Mouse (Mus musculus): Measurements from ENCODE around the gene Mapkap1. TPM values are rescaled to one million over a fixed set of nuclear protein-coding genes. Genes with fewer than 3 reads are reported as not detected.
"Not testable (repeated sequence)": the region's sequence is repeated elsewhere in the genome, so short reads cannot be mapped to it uniquely, and the experiment has no call there.

The Mapkap1 gene
- polyA plus RNA-seq, 1 experiment from 2014 or later = 72.9 TPM

DNA sequence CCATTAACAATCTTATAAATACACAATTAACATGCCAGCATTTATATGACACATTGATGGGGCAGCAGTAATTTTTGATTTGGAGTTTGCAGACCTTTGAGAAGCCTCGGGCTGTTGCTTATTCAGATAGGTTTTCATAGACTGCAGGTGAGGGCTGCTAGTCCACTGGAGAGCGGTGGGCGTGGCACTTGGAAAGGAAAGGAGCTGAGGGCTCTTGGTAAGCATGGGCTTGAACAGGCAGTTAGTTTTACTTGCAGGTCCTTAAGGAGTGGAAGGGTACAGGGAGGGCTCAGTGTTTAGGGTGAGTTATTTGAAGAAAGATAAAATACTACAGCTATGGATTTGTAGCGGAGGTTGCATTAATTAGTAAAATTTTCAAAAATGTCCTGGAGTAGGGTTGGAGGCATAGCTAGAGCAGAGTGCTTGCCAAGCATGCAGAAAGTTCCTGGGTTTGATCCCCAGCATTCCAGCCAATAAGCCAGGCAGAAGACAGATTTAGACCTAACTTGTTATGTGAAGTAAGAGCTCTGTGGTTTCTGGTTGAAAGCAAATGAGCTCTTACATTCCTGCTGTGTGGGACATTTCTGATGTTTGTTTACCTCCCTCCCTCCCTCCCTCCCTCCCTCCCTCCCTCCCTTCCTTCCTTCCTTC lies 19.1 kb downstream of the Mapkap1 start:
- 80% methylated on average over 4 of the region's 4 CpGs for WGBS
- H3K9ac ChIP-seq (ENCODE audit: low read depth, low read length) = no peak overlapping the region
- ATAC-seq = no peak
- no peaks in the 10 kb centered on the region for H3K36me3 ChIP-seq (ENCODE audit: control insufficient read depth, insufficient read depth, low read length)
- H3K4me1 ChIP-seq (ENCODE audit: control insufficient read depth, insufficient read depth, low read length) = no peaks in the 10 kb centered on the region; the same call in 1 of the 2 replicates
- no peak overlapping the region for H3K27ac ChIP-seq (ENCODE audit: low read length)
- H3K4me3 ChIP-seq (ENCODE audit: low read length) = no peak overlapping the region
- H3K4me2 ChIP-seq (ENCODE audit: low read depth, low read length) = no peak overlapping the region
- no peaks in the 10 kb centered on the region for H3K9me3 ChIP-seq (ENCODE audit: control insufficient read depth, low read length)
- H3K27me3 ChIP-seq (replicated peaks; ENCODE audit: control insufficient read depth, insufficient read depth, low read length) = no peaks in the 10 kb centered on the region

DNA sequence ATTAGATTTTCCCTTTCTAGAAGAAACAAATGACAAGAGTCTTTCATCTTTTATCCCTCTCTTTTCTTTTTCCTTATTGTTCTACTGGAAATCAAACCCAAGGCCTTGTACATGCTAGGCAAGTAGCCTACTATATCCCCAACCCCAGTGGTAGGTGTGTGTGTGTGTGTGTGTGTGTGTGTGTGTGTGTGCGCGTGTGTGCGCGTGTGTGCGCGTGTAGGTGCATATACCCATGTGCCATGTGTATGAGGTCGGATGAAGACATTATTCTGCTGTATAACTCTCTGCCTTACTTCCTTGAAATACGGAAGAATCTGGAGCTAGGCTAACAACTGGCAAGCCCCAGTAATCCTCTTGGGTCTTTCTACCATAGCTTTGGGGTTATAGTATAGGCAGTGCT lies 24.1 kb downstream of the Mapkap1 start:
- Histone ChIP-seq H3K9me3 (ENCODE audit: control insufficient read depth, low read length) (no peaks in the 10 kb centered on the region), H3K27me3 (replicated peaks; ENCODE audit: control insufficient read depth, insufficient read depth, low read length) (no peaks in the 10 kb centered on the region), H3K4me2 (ENCODE audit: low read depth, low read length) (no peak overlapping the region), H3K9ac (ENCODE audit: low read depth, low read length) (no peak overlapping the region), H3K27ac (ENCODE audit: low read length) (no peak overlapping the region), H3K4me3 (ENCODE audit: low read length) (no peak overlapping the region), H3K36me3 (ENCODE audit: control insufficient read depth, insufficient read depth, low read length) (no peaks in the 10 kb centered on the region), H3K4me1 (ENCODE audit: control insufficient read depth, insufficient read depth, low read length) (no peaks in the 10 kb centered on the region; the same call in 1 of the 2 replicates)
- no peak for ATAC-seq
- 96% methylated on average over 8 of the region's 8 CpGs for WGBS

DNA sequence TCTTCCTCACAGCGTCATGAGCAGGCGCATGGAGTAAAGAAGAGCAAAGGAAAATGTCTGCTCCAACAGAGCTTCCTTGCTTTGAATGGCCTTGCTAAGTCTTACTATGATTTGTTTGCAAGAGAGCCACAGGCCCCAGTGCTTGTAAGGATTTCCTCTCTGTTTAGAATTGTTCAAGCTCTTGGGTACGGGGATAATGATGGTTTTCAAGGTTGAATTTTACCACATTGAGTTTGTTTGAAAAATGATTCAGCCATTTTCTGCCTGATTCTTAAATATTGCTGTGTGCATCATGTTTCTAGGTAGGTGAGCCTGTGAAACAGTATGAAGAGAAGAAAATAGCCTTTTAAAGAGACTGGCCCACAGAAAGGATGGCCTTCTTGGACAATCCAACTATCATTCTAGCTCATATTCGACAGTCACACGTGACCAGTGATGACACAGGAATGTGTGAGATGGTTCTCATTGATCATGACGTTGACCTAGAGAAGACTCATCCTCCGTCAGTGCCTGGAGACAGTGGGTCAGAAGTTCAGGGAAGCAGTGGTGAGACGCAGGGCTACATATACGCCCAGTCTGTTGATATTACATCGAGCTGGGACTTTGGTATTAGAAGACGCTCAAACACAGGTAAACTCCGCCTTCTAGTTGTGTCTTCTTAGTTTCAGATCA lies 25.3 kb downstream of the Mapkap1 start:
- no peaks in the 10 kb centered on the region for H3K36me3 ChIP-seq (ENCODE audit: control insufficient read depth, insufficient read depth, low read length)
- no peaks in the 10 kb centered on the region for H3K9me3 ChIP-seq (ENCODE audit: control insufficient read depth, low read length)
- H3K4me1 ChIP-seq (ENCODE audit: control insufficient read depth, insufficient read depth, low read length) = no peaks in the 10 kb centered on the region
- H3K27ac ChIP-seq (ENCODE audit: low read length) = no peak overlapping the region
- no peak for ATAC-seq
- H3K4me2 ChIP-seq (ENCODE audit: low read depth, low read length) = no peak overlapping the region
- 91% methylated on average over 12 of the region's 12 CpGs for WGBS
- H3K9ac ChIP-seq (ENCODE audit: low read depth, low read length) = no peak overlapping the region
- H3K27me3 ChIP-seq (replicated peaks; ENCODE audit: control insufficient read depth, insufficient read depth, low read length) = no peaks in the 10 kb centered on the region
- H3K4me3 ChIP-seq (ENCODE audit: low read length) = no peak overlapping the region

DNA sequence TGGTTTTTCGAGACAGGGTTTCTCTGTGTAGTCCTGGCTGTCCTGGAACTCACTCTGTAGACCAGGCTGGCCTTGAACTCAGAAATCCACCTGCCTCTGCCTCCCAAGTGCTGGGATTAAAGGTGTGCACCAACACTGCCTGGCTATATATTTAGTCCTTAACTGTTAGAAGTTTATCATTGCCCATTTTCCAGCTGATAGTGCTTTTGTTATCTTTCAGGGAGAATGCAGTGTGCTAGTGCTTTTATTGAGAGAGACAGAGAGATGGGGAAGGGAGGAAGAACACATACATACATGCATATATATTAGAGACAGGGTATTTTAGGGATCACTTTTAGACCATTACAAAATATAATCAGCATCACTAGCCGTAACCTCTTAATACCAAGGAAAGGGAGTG lies 26.3 kb downstream of the Mapkap1 start:
- ATAC-seq; H3K4me1 ChIP-seq (ENCODE audit: control insufficient read depth, insufficient read depth, low read length); H3K27ac ChIP-seq (ENCODE audit: low read length); H3K4me2 ChIP-seq (ENCODE audit: low read depth, low read length); H3K9me3 ChIP-seq (ENCODE audit: control insufficient read depth, low read length); H3K4me3 ChIP-seq (ENCODE audit: low read length); H3K36me3 ChIP-seq (ENCODE audit: control insufficient read depth, insufficient read depth, low read length); H3K9ac ChIP-seq (ENCODE audit: low read depth, low read length); H3K27me3 ChIP-seq (replicated peaks; ENCODE audit: control insufficient read depth, insufficient read depth, low read length): not testable (repeated sequence)
- 89% methylated on average over 1 of the region's 2 CpGs for WGBS

DNA sequence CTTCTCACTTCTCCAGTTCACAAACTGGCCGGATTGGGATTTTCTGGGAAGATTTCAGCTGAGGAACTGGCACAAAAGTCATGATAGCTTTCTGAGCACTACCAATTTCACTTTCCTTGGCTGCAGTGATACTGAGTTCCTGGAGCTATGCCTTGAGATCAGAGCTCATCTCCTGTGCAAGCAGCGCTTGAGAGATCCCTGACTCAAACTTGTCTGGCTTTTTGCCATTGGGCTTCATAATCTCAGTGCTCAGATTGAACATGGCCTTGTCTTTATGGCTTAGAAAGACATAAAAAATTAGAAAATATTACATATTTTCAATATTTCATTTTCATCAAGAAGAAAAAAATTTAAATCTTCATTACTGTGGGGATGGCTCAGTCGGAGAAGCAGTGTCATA lies 29.8 kb downstream of the Mapkap1 start:
- Histone ChIP-seq H3K9ac (ENCODE audit: low read depth, low read length) (no peak overlapping the region), H3K9me3 (ENCODE audit: control insufficient read depth, low read length) (no peaks in the 10 kb centered on the region), H3K27me3 (replicated peaks; ENCODE audit: control insufficient read depth, insufficient read depth, low read length) (no peaks in the 10 kb centered on the region), H3K4me1 (ENCODE audit: control insufficient read depth, insufficient read depth, low read length) (no peaks in the 10 kb centered on the region), H3K4me3 (ENCODE audit: low read length) (no peak overlapping the region), H3K27ac (ENCODE audit: low read length) (no peak overlapping the region), H3K4me2 (ENCODE audit: low read depth, low read length) (no peak overlapping the region), H3K36me3 (ENCODE audit: control insufficient read depth, insufficient read depth, low read length) (no peaks in the 10 kb centered on the region)
- WGBS = 93% methylated on average over 3 of the region's 3 CpGs
- ATAC-seq = no peak

DNA sequence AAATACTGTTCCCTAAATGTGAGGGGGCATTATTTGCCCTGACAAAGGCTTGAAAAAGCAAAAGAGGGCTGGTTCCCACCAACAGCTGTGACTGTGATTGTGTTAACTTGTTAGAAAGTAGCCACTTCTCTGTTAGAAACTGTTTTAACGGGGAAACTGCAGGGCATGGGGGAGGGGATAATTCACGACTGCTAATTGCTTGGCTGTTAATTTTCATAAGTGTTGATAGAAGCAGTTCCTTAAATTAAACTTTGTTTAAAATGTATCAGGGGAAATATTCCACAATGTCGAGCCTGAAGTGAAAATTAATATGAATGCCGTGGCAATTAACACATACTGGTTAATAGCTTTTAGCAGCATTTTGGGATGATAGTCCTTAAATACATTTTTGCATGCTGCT lies 42.2 kb downstream of the Mapkap1 start:
- Histone ChIP-seq H3K27ac (ENCODE audit: low read length) (no peak overlapping the region), H3K27me3 (replicated peaks; ENCODE audit: control insufficient read depth, insufficient read depth, low read length) (no peaks in the 10 kb centered on the region), H3K4me1 (ENCODE audit: control insufficient read depth, insufficient read depth, low read length) (peaks cover under 1% of the 10 kb centered on the region; the same call in 1 of the 2 replicates), H3K9ac (ENCODE audit: low read depth, low read length) (no peak overlapping the region), H3K36me3 (ENCODE audit: control insufficient read depth, insufficient read depth, low read length) (no peaks in the 10 kb centered on the region), H3K4me3 (ENCODE audit: low read length) (no peak overlapping the region), H3K9me3 (ENCODE audit: control insufficient read depth, low read length) (no peaks in the 10 kb centered on the region), H3K4me2 (ENCODE audit: low read depth, low read length) (no peak overlapping the region)
- WGBS = 63% methylated on average over 4 of the region's 4 CpGs
- ATAC-seq = no peak

DNA sequence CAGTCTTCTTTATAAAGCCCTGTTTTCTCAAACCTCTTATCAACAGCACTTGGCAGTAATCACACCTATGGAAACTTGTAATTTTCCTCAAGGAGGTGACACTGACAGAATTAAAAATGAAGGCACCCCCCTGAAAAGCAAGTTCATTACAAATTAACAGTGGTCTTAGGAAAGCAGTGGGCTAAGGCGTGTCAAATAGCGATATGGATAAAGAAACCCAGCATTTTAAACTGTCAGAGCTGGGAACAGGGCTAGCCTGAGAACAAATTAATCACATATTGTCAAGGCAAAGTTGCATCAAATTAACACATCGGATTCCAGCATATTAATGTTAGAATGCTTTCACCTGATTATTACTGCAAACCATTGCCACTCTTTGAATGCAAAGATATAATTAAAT lies 55.9 kb downstream of the Mapkap1 start:
- no peak overlapping the region for H3K4me3 ChIP-seq (ENCODE audit: low read length)
- H3K9ac ChIP-seq (ENCODE audit: low read depth, low read length) = no peak overlapping the region
- H3K36me3 ChIP-seq (ENCODE audit: control insufficient read depth, insufficient read depth, low read length) = no peaks in the 10 kb centered on the region
- no peaks in the 10 kb centered on the region for H3K27me3 ChIP-seq (replicated peaks; ENCODE audit: control insufficient read depth, insufficient read depth, low read length)
- H3K4me1 ChIP-seq (ENCODE audit: control insufficient read depth, insufficient read depth, low read length) = no peaks in the 10 kb centered on the region
- ATAC-seq = no peak
- no peak overlapping the region for H3K27ac ChIP-seq (ENCODE audit: low read length)
- H3K4me2 ChIP-seq (ENCODE audit: low read depth, low read length) = no peak overlapping the region
- H3K9me3 ChIP-seq (ENCODE audit: control insufficient read depth, low read length) = no peaks in the 10 kb centered on the region
- 78% methylated on average over 3 of the region's 3 CpGs for WGBS

DNA sequence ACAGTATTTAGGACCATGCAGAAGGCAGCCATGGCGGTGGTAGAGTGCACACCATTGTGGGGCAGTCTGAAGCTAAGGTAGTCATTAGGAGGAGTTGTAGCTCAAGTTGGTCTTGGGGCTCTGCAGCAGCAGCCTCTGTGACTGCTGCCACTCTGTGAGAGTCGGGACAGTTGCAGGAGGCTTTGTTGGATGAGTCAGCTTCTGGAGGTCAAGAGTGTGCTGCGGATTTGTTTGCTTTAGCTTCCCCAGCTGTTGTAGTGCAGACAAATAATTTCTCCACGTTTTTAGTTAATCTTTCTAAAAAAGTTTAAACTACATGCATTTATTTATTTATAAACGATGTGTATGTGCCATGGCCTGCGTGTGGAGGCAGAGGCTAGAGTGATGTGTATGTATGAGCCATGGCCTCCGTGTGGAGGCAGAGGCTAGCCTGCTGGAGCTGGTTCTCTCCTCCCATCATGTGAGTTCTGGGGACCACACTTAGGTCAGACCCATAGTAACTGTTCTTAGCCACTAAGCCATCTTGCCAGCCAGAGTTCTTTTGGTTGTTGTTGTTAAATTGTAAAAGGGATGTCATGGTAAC lies 62.1 kb downstream of the Mapkap1 start:
- no peak overlapping the region for H3K4me3 ChIP-seq (ENCODE audit: low read length)
- peak; percentile 44; the same call in 1 of the 2 replicates for ATAC-seq
- no peaks in the 10 kb centered on the region for H3K9me3 ChIP-seq (ENCODE audit: control insufficient read depth, low read length)
- H3K36me3 ChIP-seq (ENCODE audit: control insufficient read depth, insufficient read depth, low read length) = no peaks in the 10 kb centered on the region
- WGBS = 43% methylated on average over 7 of the region's 7 CpGs
- no peak overlapping the region for H3K9ac ChIP-seq (ENCODE audit: low read depth, low read length)
- no peak overlapping the region for H3K4me2 ChIP-seq (ENCODE audit: low read depth, low read length)
- no peaks in the 10 kb centered on the region for H3K27me3 ChIP-seq (replicated peaks; ENCODE audit: control insufficient read depth, insufficient read depth, low read length)
- peaks cover 7% of the 10 kb centered on the region for H3K4me1 ChIP-seq (ENCODE audit: control insufficient read depth, insufficient read depth, low read length)
- H3K27ac ChIP-seq (ENCODE audit: low read length) = no peak overlapping the region

DNA sequence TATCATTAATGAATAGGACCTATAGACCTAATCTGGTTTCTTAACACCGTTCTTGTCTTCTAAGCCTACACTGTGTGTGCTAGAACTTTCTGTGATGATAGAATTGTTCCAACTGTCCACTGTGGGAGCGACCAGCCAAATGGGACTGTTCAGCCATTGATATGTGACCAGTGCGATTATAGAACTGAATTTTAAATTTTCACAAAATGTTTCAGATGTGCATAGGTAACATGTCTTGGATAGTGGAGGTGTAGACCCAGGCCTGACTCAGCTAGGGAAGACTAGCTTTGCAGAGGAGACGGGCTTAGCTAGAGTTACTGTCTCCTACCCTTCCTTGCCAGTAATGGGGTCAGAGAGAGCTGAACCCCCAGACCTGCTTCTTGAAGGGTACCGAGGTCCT lies 62.8 kb downstream of the Mapkap1 start:
- Histone ChIP-seq H3K4me2 (ENCODE audit: low read depth, low read length) (no peak overlapping the region), H3K4me1 (ENCODE audit: control insufficient read depth, insufficient read depth, low read length) (peaks cover 7% of the 10 kb centered on the region)

More for the DNA sequence above, 62.8 kb downstream of the Mapkap1 start:
- no peak for ATAC-seq
- Histone ChIP-seq H3K9ac (ENCODE audit: low read depth, low read length) (no peak overlapping the region), H3K36me3 (ENCODE audit: control insufficient read depth, insufficient read depth, low read length) (no peaks in the 10 kb centered on the region), H3K4me3 (ENCODE audit: low read length) (no peak overlapping the region), H3K9me3 (ENCODE audit: control insufficient read depth, low read length) (no peaks in the 10 kb centered on the region), H3K27me3 (replicated peaks; ENCODE audit: control insufficient read depth, insufficient read depth, low read length) (no peaks in the 10 kb centered on the region), H3K27ac (ENCODE audit: low read length) (no peak overlapping the region)
- WGBS = 95% methylated on average over 5 of the region's 5 CpGs

Measured in intestine, embryonic 16.5 days (tissue).